Mouse (Mus musculus) lung, embryonic 14.5 days (tissue): ENCODE results near the gene Apopt1. TPM values are rescaled to one million over a fixed set of nuclear protein-coding genes. Genes with fewer than 3 reads are reported as not detected.

Experiments used
- ATAC-seq: fragments of 200-750 bp; cut with Nextera tagmentation; 2 replicates; pipeline ENCODE4 v1.8.0; 2017; ENCODE audit warnings: mild to moderate bottlenecking, moderate TSS enrichment, moderate library complexity; ENCODE audit not compliant: insufficient read depth
- DNase-seq: peaks from one replicate; pipeline ENCODE4 v3.0.0-alpha.2; 2015
- H3K27ac ChIP-seq: fragments of 300-500 bp; sonication (generic); 2 replicates; pipeline ENCODE4 v1.5.1; 2014; ENCODE audit warnings: low read depth, mild to moderate bottlenecking, moderate library complexity
- H3K27me3 ChIP-seq: fragments of 300-500 bp; sonication (generic); 2 replicates; pipeline ENCODE4 v1.6.1; 2014; ENCODE audit warnings: low read length, control low read depth; ENCODE audit not compliant: insufficient read depth
- H3K36me3 ChIP-seq: fragments of 300-500 bp; sonication (generic); 2 replicates; pipeline ENCODE4 v1.6.1; 2014; ENCODE audit warnings: control low read depth; ENCODE audit not compliant: insufficient read depth
- H3K4me1 ChIP-seq: fragments of 300-500 bp; sonication (generic); 2 replicates; pipeline ENCODE4 v1.6.1; 2014; ENCODE audit warnings: antibody characterized with exemption, control low read depth; ENCODE audit not compliant: insufficient read depth
- H3K4me2 ChIP-seq: fragments of 300-500 bp; sonication (generic); 2 replicates; pipeline ENCODE4 v1.6.1; 2014; ENCODE audit warnings: mild to moderate bottlenecking
- H3K4me3 ChIP-seq: fragments of 300-500 bp; sonication (generic); 2 replicates; pipeline ENCODE4 v1.5.1; 2014; ENCODE audit warnings: low read depth, low read length
- H3K9ac ChIP-seq: fragments of 300-500 bp; sonication (generic); 2 replicates; pipeline ENCODE4 v1.6.1; 2014
- H3K9me3 ChIP-seq: fragments of 300-500 bp; sonication (generic); 2 replicates; pipeline ENCODE4 v1.6.1; 2016; ENCODE audit warnings: low read depth, low read length, control low read depth
- CTCF ChIP-seq: IDR thresholded peaks from 2 replicates; pipeline ENCODE4 v1.5.1; 2016; ENCODE audit warnings: antibody characterized with exemption, low read depth
- WGBS: fragments of 180-500 bp; shearing (Covaris S2); extraction: QIAGEN DNeasy Blood & Tissue Kit; methylation state at CpG from one replicate; pipeline ENCODE4 v1.1.7; 2014; 5-methylcytosine and 5-hydroxymethylcytosine counted together
- polyA plus RNA-seq: library from polyadenylated mRNA; unstranded; fragments of >200 nt; fragmentation: Nextera tagmentation; extraction: Ambion mirVana; gene quantifications from 2 replicates; pipeline ENCODE4 v1.2.1, GENCODE M21; 2014

Gene Apopt1
- polyA plus RNA-seq, result 53.3 and 57.3 TPM in 2 replicates

DNA sequence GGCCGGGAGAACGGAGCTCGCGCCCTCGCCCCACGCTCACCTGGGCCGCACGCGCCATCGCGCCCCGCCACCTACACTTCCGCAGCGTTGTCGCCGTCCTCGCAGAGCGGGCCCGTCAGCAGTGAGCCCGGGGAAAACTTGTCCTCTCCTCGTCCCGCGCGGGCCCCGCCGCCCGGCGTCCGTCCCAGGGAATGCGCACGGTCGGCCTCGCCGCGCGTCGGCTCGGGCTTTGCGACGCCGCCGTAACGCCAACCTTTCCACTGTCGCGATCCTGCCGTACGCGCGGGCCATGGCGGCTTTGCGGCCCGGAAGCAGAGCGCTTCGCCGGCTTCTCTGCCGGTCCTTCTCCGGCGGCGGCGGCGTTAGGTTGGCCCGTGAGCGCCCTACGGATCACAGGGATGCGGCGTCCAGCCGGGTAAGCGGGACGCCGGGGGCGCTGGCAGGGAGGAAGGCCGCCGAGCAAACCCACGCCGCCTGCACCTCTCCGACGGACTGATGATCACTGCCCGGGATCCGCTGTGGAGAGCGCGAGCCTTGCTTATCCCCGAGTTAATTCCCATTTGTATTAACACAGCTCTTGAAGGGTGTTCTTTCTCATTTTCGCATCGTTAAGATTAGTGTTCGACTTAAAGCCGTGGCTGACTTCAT lies at the start of gene Apopt1, which contains the start of gene Bag5:
Apopt1 (plus strand) TSS at position 258 of the 648 bp plus-strand sequence.
Bag5 (minus strand) TSS at position 254 of the 648 bp plus-strand sequence.
- Histone ChIP-seq H3K27me3 (no peaks in the 10 kb centered on the region), H3K9ac (peak within 1 kb of the TSS; percentile 97), H3K36me3 (peaks cover 33% of the 10 kb centered on the region), H3K27ac (peak within 1 kb of the TSS; percentile 84), H3K4me2 (peak within 1 kb of the TSS; percentile 91), H3K9me3 (no peaks in the 10 kb centered on the region), H3K4me1 (no peaks in the 10 kb centered on the region), H3K4me3 (peak within 1 kb of the TSS; percentile 98)
- under 1% methylated on average over 79 of the region's 86 CpGs for WGBS
- DNase-seq (peak; percentile 96), ATAC-seq (peak; percentile 96)
- TF ChIP-seq CTCF, result no peak

GRCm38 (mm10) chr12:111664144-111664634 lies 48.9 kb upstream of the Apopt1 start:
- DNase-seq (peak; percentile 89), ATAC-seq (peak; percentile 88)
- Histone ChIP-seq H3K4me3 (no peak overlapping the region), H3K4me2 (peak overlapping the region; percentile 29), H3K9ac (no peak overlapping the region), H3K36me3 (peaks cover 21% of the 10 kb centered on the region; the same call in 1 of the 2 replicates), H3K27me3 (no peaks in the 10 kb centered on the region), H3K9me3 (no peaks in the 10 kb centered on the region), H3K27ac (peak overlapping the region; percentile 81), H3K4me1 (peaks cover 23% of the 10 kb centered on the region)
- TF ChIP-seq CTCF, result peak; percentile 48
- 10% methylated on average over 6 of the region's 6 CpGs for WGBS

DNA sequence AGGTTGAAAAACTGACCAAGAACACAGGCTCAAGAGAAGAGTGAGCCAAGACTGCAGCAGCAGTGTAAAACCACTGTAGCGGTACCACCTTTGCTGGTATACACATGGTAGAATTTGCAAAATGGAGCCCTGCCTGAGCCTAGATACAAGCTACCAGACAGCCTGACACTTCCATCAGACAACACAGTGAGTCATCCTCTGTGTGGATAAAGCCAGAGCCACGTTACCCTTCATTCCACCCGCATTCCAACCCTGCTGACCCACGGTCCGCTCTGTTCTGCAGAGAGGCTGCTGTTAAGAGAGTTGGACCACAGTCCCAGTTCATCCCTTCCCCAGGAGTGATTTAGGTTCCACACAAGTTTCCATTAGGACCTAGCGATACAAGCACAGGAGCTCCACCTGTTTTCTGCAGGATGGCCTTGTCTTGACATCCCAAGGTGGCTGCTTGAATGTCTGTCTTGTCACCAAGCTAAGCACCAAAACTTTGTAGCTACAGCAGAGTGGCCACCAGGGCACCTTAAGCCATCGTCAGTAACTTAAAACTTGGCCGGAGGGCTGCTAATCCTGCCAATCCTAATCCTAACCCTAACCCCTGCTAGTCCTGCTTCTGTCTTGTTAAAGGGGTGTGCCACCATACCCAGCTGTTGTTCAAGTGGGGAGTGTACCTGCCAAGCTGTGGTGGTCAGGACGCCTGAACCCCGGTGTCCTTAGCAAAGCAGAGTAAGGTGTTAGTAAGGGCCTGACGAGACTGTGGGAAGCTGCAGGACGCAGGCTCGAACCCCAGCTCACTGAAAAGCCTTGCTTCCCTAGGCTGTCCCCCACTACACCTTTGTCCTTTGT lies 47.8 kb upstream of the Apopt1 start:
- Histone ChIP-seq H3K27me3 (peaks cover 4% of the 10 kb centered on the region), H3K9me3 (no peaks in the 10 kb centered on the region), H3K4me1 (peaks cover 23% of the 10 kb centered on the region), H3K4me2 (no peak overlapping the region), H3K36me3 (peaks cover 12% of the 10 kb centered on the region; the same call in 1 of the 2 replicates), H3K9ac (no peak overlapping the region), H3K4me3 (no peak overlapping the region), H3K27ac (no peak overlapping the region; the same call in 1 of the 2 replicates)
- ATAC-seq, result no peak
- no peak for DNase-seq
- TF ChIP-seq CTCF, result no peak
- 66% methylated on average over 13 of the region's 13 CpGs for WGBS

- 72% methylated on average over 13 of the region's 13 CpGs for WGBS
- Histone ChIP-seq H3K9me3 (no peaks in the 10 kb centered on the region), H3K27me3 (peaks cover 15% of the 10 kb centered on the region), H3K9ac (no peak overlapping the region), H3K36me3 (peaks cover 8% of the 10 kb centered on the region; the same call in 1 of the 2 replicates), H3K4me1 (peaks cover 23% of the 10 kb centered on the region), H3K4me3 (no peak overlapping the region), H3K27ac (no peak overlapping the region), H3K4me2 (no peak overlapping the region)
- TF ChIP-seq CTCF, result no peak
- DNase-seq (no peak), ATAC-seq (no peak)
These were observed 46.7 kb upstream of the Apopt1 start for GRCm38 (mm10) chr12:111666380-111666779.

DNA sequence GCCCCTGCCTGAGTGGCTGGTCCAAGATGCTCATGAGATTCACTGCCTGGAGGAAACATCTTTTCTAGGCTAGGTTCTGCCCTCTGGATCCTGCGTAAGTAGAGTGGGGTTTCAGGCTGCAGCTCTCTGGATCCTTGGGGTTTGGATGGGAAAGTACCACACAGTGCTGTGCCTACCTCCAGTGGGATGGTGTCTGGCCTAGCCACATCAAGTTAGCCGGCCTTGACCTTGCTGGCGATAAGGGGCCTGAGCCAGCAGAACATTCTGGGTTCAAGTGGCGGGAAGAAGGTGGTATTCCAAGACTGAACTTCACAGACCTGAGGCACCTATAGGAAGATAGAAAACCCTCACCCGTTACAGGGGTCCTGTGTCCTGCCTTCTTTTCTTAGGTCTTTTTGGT lies 45.6 kb upstream of the Apopt1 start:
- TF ChIP-seq CTCF, result no peak
- DNase-seq (no peak), ATAC-seq (no peak)
- Histone ChIP-seq H3K9ac (no peak overlapping the region), H3K36me3 (no peaks in the 10 kb centered on the region), H3K9me3 (no peaks in the 10 kb centered on the region), H3K4me2 (no peak overlapping the region), H3K4me1 (peaks cover 26% of the 10 kb centered on the region), H3K27me3 (peaks cover 23% of the 10 kb centered on the region), H3K4me3 (no peak overlapping the region), H3K27ac (no peak overlapping the region)
- 88% methylated on average over 5 of the region's 5 CpGs for WGBS

GRCm38 (mm10) chr12:111668457-111668912 lies 44.6 kb upstream of the Apopt1 start:
- 0% methylated on average over 8 of the region's 8 CpGs for WGBS
- H3K9me3 ChIP-seq, result no peaks in the 10 kb centered on the region
- H3K4me1 ChIP-seq, result peaks cover 28% of the 10 kb centered on the region
- peak overlapping the region; percentile 30 for H3K9ac ChIP-seq
- H3K27ac ChIP-seq, result peak overlapping the region; percentile 61
- peak; percentile 98 for TF ChIP-seq CTCF
- H3K4me3 ChIP-seq, result 0 out of 2 replicates have a peak overlapping the region, but pooled peaks have one; percentile 5
- peaks cover 34% of the 10 kb centered on the region for H3K27me3 ChIP-seq
- no peaks in the 10 kb centered on the region for H3K36me3 ChIP-seq
- DNase-seq (peak; percentile 99), ATAC-seq (peak; percentile 28)
- H3K4me2 ChIP-seq, result peak overlapping the region; percentile 97
